Comparison of ENCODE assay signal across 20 mouse cellular contexts in genomic region chr2:92411705-92412104, GRCm38 (mm10). TPM values are rescaled to one million over a fixed set of nuclear protein-coding genes. Genes with fewer than 3 reads are reported as not detected.
DNase-seq lines count a peak whose midpoint lies in the region; ATAC-seq lines count a peak whose summit lies in the region.
"Had no signal": no experiment of that assay in that cellular context is flagged by ENCODE, and none has a peak within 500 bp of the region (broad histone marks: within the 10 kb centered on the region; RNA-seq: fewer than 3 reads in every experiment).

No protein-coding gene starts in this region.

- H3K4me2 ChIP-seq in kidney, embryonic 15.5 days: no peak overlapping the region
- H3K4me2 ChIP-seq in midbrain, embryonic 16.5 days (ENCODE audit: low read length): no peak overlapping the region
- H3K4me2 ChIP-seq: heart, embryonic 15.5 days had no signal

- no peaks in the 10 kb centered on the region for H3K9me3 ChIP-seq in kidney, embryonic 15.5 days (replicated peaks)
- H3K9me3 ChIP-seq in midbrain, embryonic 16.5 days (replicated peaks; ENCODE audit: control insufficient read depth, low read length, poor library complexity, severe bottlenecking): no peaks in the 10 kb centered on the region
- H3K9me3 ChIP-seq: heart, embryonic 15.5 days; limb, embryonic 10.5 days; megakaryocyte, embryonic 14.5 days had no signal

- no peak overlapping the region for H3K9ac ChIP-seq in kidney, embryonic 15.5 days
- no peak overlapping the region for H3K9ac ChIP-seq in midbrain, embryonic 16.5 days (ENCODE audit: low read depth, low read length)
- H3K9ac ChIP-seq: heart, embryonic 15.5 days; liver, embryonic 14.5 days had no signal

- 91% methylated on average over 10 of the region's 10 CpGs for WGBS in kidney, embryonic 15.5 days
- 92% methylated on average over 10 of the region's 10 CpGs for WGBS in midbrain, embryonic 16.5 days

- ATAC-seq in cerebellum, adult (ENCODE audit: insufficient number of reproducible peaks, low FRiP score, low TSS enrichment): peak; percentile 68; the same call in 1 of the 2 replicates
- ATAC-seq in kidney, embryonic 15.5 days (replicated peaks; ENCODE audit: low FRiP score): no peak
- no peak for ATAC-seq in monocyte, adult 5-6 weeks (replicated peaks; ENCODE audit: insufficient number of reproducible peaks, low FRiP score, low TSS enrichment, poor library complexity, severe bottlenecking)
- ATAC-seq in midbrain, embryonic 16.5 days: no peak
- ATAC-seq: forebrain, embryonic 14.5 days; inflammation-experienced regulatory T-cells, adult 6 months had no signal

- DNase-seq in cerebellum, postnatal 4 days (ENCODE audit: low spot score in 2 of 2): no peak
- DNase-seq in kidney, postnatal 14 days: peak; percentile 32
- peak; percentile 89 for DNase-seq in brain, adult 2 months (ENCODE audit: low read depth, low spot score)
- DNase-seq in cerebellum, adult 9-10 months: peak; percentile 81
- DNase-seq: lung, postnatal 10 days; right cerebral cortex, postnatal 14 days had no signal

- peaks cover 98% of the 10 kb centered on the region for H3K36me3 ChIP-seq in kidney, embryonic 15.5 days
- peaks cover 74% of the 10 kb centered on the region for H3K36me3 ChIP-seq in midbrain, embryonic 16.5 days (ENCODE audit: control insufficient read depth, insufficient read depth, low read length)

- H3K4me1 ChIP-seq in kidney, embryonic 15.5 days: no peaks in the 10 kb centered on the region
- H3K4me1 ChIP-seq in midbrain, embryonic 16.5 days (ENCODE audit: control insufficient read depth, insufficient read depth, low read length): no peaks in the 10 kb centered on the region
- H3K4me1 ChIP-seq: heart, embryonic 15.5 days; limb, embryonic 10.5 days; megakaryocyte, embryonic 14.5 days had no signal

- no peak overlapping the region for H3K4me3 ChIP-seq in kidney, embryonic 15.5 days (replicated peaks)
- H3K4me3 ChIP-seq in midbrain, embryonic 16.5 days (ENCODE audit: low read depth, low read length): no peak overlapping the region
- H3K4me3 ChIP-seq: erythroblast, embryonic 14.5 days; heart, embryonic 15.5 days; limb, embryonic 10.5 days; megakaryocyte, embryonic 14.5 days had no signal

- H3K27ac ChIP-seq in kidney, embryonic 15.5 days: no peak overlapping the region
- H3K27ac ChIP-seq in midbrain, embryonic 16.5 days (ENCODE audit: low read length): no peak overlapping the region
- H3K27ac ChIP-seq: heart, embryonic 15.5 days; limb, embryonic 10.5 days; liver, embryonic 14.5 days; stomach, postnatal 0 days had no signal

- H3K27me3 ChIP-seq in kidney, embryonic 15.5 days: no peaks in the 10 kb centered on the region
- no peaks in the 10 kb centered on the region for H3K27me3 ChIP-seq in midbrain, embryonic 16.5 days (ENCODE audit: control insufficient read depth, insufficient read depth, low read depth, low read length)
- H3K27me3 ChIP-seq: heart, embryonic 15.5 days; megakaryocyte, embryonic 14.5 days had no signal

RNA-seq across cellular contexts. Expression of gene Mapk8ip1, which starts 10.6 kb away (rescaled TPM):
- polyA plus RNA-seq in kidney, embryonic 15.5 days (2015; fragmentation: Nextera tagmentation; extraction: Ambion mirVana): 32.1 and 34.9 TPM in 2 replicates
- not detected in 3 replicates for total RNA-seq in monocyte, adult 5-6 weeks (2017)
- 126 and 129 TPM in 2 replicates for polyA plus RNA-seq in midbrain, embryonic 16.5 days (2015; fragmentation: Nextera tagmentation; extraction: Ambion mirVana)
- total RNA-seq: common myeloid progenitor, adult 5-6 weeks; granulocyte monocyte progenitor cell, adult 5-6 weeks had no signal

RNA-seq across cellular contexts. Expression of gene Cry2, which starts 22.1 kb away (rescaled TPM):
- 17.7 and 21.3 TPM in 2 replicates for polyA plus RNA-seq in kidney, embryonic 15.5 days (2015; fragmentation: Nextera tagmentation; extraction: Ambion mirVana)
- total RNA-seq in monocyte, adult 5-6 weeks (2017): 4.2 to 10.6 TPM (median 7.3 TPM) in 3 replicates
- polyA plus RNA-seq in midbrain, embryonic 16.5 days (2015; fragmentation: Nextera tagmentation; extraction: Ambion mirVana): 51.6 and 53.4 TPM in 2 replicates

RNA-seq across cellular contexts. Expression of gene 1700029I15Rik, which starts 29.4 kb away (rescaled TPM):
- polyA plus RNA-seq in kidney, embryonic 15.5 days (2015; fragmentation: Nextera tagmentation; extraction: Ambion mirVana): 3.2 and 3.4 TPM in 2 replicates
- 1.6 to 6.7 TPM (median 4.8 TPM) in 3 replicates for total RNA-seq in monocyte, adult 5-6 weeks (2017)
- 6.1 and 9.5 TPM in 2 replicates for polyA plus RNA-seq in midbrain, embryonic 16.5 days (2015; fragmentation: Nextera tagmentation; extraction: Ambion mirVana)

RNA-seq across cellular contexts. Expression of gene Large2, which starts 37.0 kb away (rescaled TPM):
- polyA plus RNA-seq in kidney, embryonic 15.5 days (2015; fragmentation: Nextera tagmentation; extraction: Ambion mirVana): 26.0 and 29.5 TPM in 2 replicates
- total RNA-seq in monocyte, adult 5-6 weeks (2017): not detected in 3 replicates
- 1.9 and 2.0 TPM in 2 replicates for polyA plus RNA-seq in midbrain, embryonic 16.5 days (2015; fragmentation: Nextera tagmentation; extraction: Ambion mirVana)
- polyA plus RNA-seq: erythroblast, embryonic 14.5 days had no signal

RNA-seq across cellular contexts. Expression of gene Pex16, which starts 37.2 kb away (rescaled TPM):
- 24.7 and 29.5 TPM in 2 replicates for polyA plus RNA-seq in kidney, embryonic 15.5 days (2015; fragmentation: Nextera tagmentation; extraction: Ambion mirVana)
- total RNA-seq in monocyte, adult 5-6 weeks (2017): 17.0 to 22.6 TPM (median 20.1 TPM) in 3 replicates
- 39.7 and 40.1 TPM in 2 replicates for polyA plus RNA-seq in midbrain, embryonic 16.5 days (2015; fragmentation: Nextera tagmentation; extraction: Ambion mirVana)

Comparison
In these comparisons a context has a peak if more than half of its experiments do, and no peak if none do; other contexts are left out.
1. DNase-seq: peak in kidney, postnatal 14 days (single experiment), brain, adult 2 months (single experiment) and cerebellum, adult 9-10 months (single experiment); none in cerebellum, postnatal 4 days (0 of 2).